Mouse (Mus musculus): ENCODE measurements around the gene Casd1. TPM values are rescaled to one million over a fixed set of nuclear protein-coding genes. Genes with fewer than 3 reads are reported as not detected.
"Not testable (repeated sequence)": the region's sequence is repeated elsewhere in the genome, so short reads cannot be mapped to it uniquely, and the experiment has no call there.

The Casd1 gene
- polyA plus RNA-seq, 1 experiment from 2014 or later: 39.4 TPM

GRCm38 (mm10) chr6:4634804-4635203 is 34.2 kb downstream of the Casd1 start:
- H3K4me3 ChIP-seq (ENCODE audit: low read depth, low read length): no peak overlapping the region
- ATAC-seq (ENCODE audit: low read depth): no peak
- no peaks in the 10 kb centered on the region for H3K4me1 ChIP-seq (ENCODE audit: control insufficient read depth, insufficient read depth, low read length)
- H3K4me2 ChIP-seq (ENCODE audit: low read depth, low read length): no peak overlapping the region
- no peak overlapping the region for H3K9ac ChIP-seq (ENCODE audit: low read depth, low read length)
- H3K9me3 ChIP-seq (ENCODE audit: control insufficient read depth, low read length): no peaks in the 10 kb centered on the region
- no peak overlapping the region for H3K27ac ChIP-seq (replicated peaks; ENCODE audit: low read depth, low read length)
- H3K27me3 ChIP-seq (replicated peaks; ENCODE audit: control insufficient read depth, insufficient read depth, low read length): no peaks in the 10 kb centered on the region
- peaks cover 16% of the 10 kb centered on the region; the same call in 1 of the 2 replicates for H3K36me3 ChIP-seq (ENCODE audit: control insufficient read depth, insufficient read depth, low read length)
- no peak for DNase-seq (ENCODE audit: low spot score)
- WGBS: 75% methylated on average over 1 of the region's 1 CpGs

DNA sequence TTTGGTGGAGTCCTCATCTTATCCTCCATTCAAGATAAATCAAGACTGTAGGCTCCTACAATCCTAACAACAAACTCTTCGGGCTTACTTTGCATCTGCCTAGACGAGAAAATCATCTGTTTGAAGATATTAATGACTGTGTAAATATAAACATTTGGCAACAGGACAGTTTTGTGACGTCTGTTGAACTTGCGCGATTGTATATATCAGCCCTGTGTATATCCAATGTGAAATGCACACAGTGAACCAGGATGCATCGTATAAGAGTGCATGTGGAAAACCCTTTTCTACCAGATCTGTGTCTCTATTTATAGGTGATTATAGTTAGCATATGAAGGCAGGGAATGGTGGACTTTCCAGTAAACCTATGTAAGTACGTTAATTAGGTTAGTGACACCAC is 41.4 kb downstream of the Casd1 start:
- Histone ChIP-seq H3K9ac (ENCODE audit: low read depth, low read length) (no peak overlapping the region), H3K4me1 (ENCODE audit: control insufficient read depth, insufficient read depth, low read length) (no peaks in the 10 kb centered on the region), H3K4me2 (ENCODE audit: low read depth, low read length) (no peak overlapping the region), H3K27ac (replicated peaks; ENCODE audit: low read depth, low read length) (no peak overlapping the region), H3K9me3 (ENCODE audit: control insufficient read depth, low read length) (no peaks in the 10 kb centered on the region), H3K27me3 (replicated peaks; ENCODE audit: control insufficient read depth, insufficient read depth, low read length) (no peaks in the 10 kb centered on the region), H3K36me3 (ENCODE audit: control insufficient read depth, insufficient read depth, low read length) (peaks cover 23% of the 10 kb centered on the region), H3K4me3 (ENCODE audit: low read depth, low read length) (no peak overlapping the region)
- ATAC-seq (ENCODE audit: low read depth) (no peak), DNase-seq (ENCODE audit: low spot score) (no peak)
- WGBS: 88% methylated on average over 7 of the region's 7 CpGs

GRCm38 (mm10) chr6:4647351-4647750 is 46.7 kb downstream of the Casd1 start:
- Histone ChIP-seq H3K4me2 (ENCODE audit: low read depth, low read length) (no peak overlapping the region), H3K27me3 (replicated peaks; ENCODE audit: control insufficient read depth, insufficient read depth, low read length) (no peaks in the 10 kb centered on the region), H3K36me3 (ENCODE audit: control insufficient read depth, insufficient read depth, low read length) (peaks cover 2% of the 10 kb centered on the region), H3K4me1 (ENCODE audit: control insufficient read depth, insufficient read depth, low read length) (no peaks in the 10 kb centered on the region), H3K4me3 (ENCODE audit: low read depth, low read length) (no peak overlapping the region), H3K27ac (replicated peaks; ENCODE audit: low read depth, low read length) (no peak overlapping the region), H3K9me3 (ENCODE audit: control insufficient read depth, low read length) (no peaks in the 10 kb centered on the region), H3K9ac (ENCODE audit: low read depth, low read length) (no peak overlapping the region)
- no peak for ATAC-seq (ENCODE audit: low read depth)
- WGBS: 82% methylated on average over 3 of the region's 3 CpGs
- no peak for DNase-seq (ENCODE audit: low spot score)

GRCm38 (mm10) chr6:4652596-4653134 is 52.0 kb downstream of the Casd1 start:
- Histone ChIP-seq H3K27me3 (replicated peaks; ENCODE audit: control insufficient read depth, insufficient read depth, low read length) (no peaks in the 10 kb centered on the region), H3K9me3 (ENCODE audit: control insufficient read depth, low read length) (peaks cover 6% of the 10 kb centered on the region; the same call in 1 of the 2 replicates), H3K4me3 (ENCODE audit: low read depth, low read length) (no peak overlapping the region), H3K27ac (replicated peaks; ENCODE audit: low read depth, low read length) (no peak overlapping the region), H3K9ac (ENCODE audit: low read depth, low read length) (no peak overlapping the region), H3K4me1 (ENCODE audit: control insufficient read depth, insufficient read depth, low read length) (no peaks in the 10 kb centered on the region), H3K36me3 (ENCODE audit: control insufficient read depth, insufficient read depth, low read length) (no peaks in the 10 kb centered on the region), H3K4me2 (ENCODE audit: low read depth, low read length) (no peak overlapping the region)
- no peak for ATAC-seq (ENCODE audit: low read depth)
- peak; percentile 40 for DNase-seq (ENCODE audit: low spot score)
- WGBS: 70% methylated on average over 8 of the region's 8 CpGs

- H3K27ac ChIP-seq (replicated peaks; ENCODE audit: low read depth, low read length); H3K4me1 ChIP-seq (ENCODE audit: control insufficient read depth, insufficient read depth, low read length); ATAC-seq (ENCODE audit: low read depth); H3K4me3 ChIP-seq (ENCODE audit: low read depth, low read length); DNase-seq (ENCODE audit: low spot score); H3K27me3 ChIP-seq (replicated peaks; ENCODE audit: control insufficient read depth, insufficient read depth, low read length); H3K9ac ChIP-seq (ENCODE audit: low read depth, low read length); H3K9me3 ChIP-seq (ENCODE audit: control insufficient read depth, low read length); H3K4me2 ChIP-seq (ENCODE audit: low read depth, low read length); H3K36me3 ChIP-seq (ENCODE audit: control insufficient read depth, insufficient read depth, low read length): not testable (repeated sequence)
- WGBS: 97% methylated on average over 12 of the region's 12 CpGs
These were observed 53.1 kb downstream of the Casd1 start for GRCm38 (mm10) chr6:4653741-4654140.

GRCm38 (mm10) chr6:4655466-4655865 is 54.8 kb downstream of the Casd1 start:
- H3K4me3 ChIP-seq (ENCODE audit: low read depth, low read length): no peak overlapping the region
- no peaks in the 10 kb centered on the region for H3K27me3 ChIP-seq (replicated peaks; ENCODE audit: control insufficient read depth, insufficient read depth, low read length)
- H3K9me3 ChIP-seq (ENCODE audit: control insufficient read depth, low read length): peaks cover 6% of the 10 kb centered on the region; the same call in 1 of the 2 replicates
- H3K36me3 ChIP-seq (ENCODE audit: control insufficient read depth, insufficient read depth, low read length): no peaks in the 10 kb centered on the region
- no peak for ATAC-seq (ENCODE audit: low read depth)
- H3K9ac ChIP-seq (ENCODE audit: low read depth, low read length): no peak overlapping the region
- H3K27ac ChIP-seq (replicated peaks; ENCODE audit: low read depth, low read length): no peak overlapping the region
- WGBS: 64% methylated on average over 5 of the region's 5 CpGs
- no peaks in the 10 kb centered on the region for H3K4me1 ChIP-seq (ENCODE audit: control insufficient read depth, insufficient read depth, low read length)
- DNase-seq (ENCODE audit: low spot score): peak; percentile 47
- no peak overlapping the region for H3K4me2 ChIP-seq (ENCODE audit: low read depth, low read length)

DNA sequence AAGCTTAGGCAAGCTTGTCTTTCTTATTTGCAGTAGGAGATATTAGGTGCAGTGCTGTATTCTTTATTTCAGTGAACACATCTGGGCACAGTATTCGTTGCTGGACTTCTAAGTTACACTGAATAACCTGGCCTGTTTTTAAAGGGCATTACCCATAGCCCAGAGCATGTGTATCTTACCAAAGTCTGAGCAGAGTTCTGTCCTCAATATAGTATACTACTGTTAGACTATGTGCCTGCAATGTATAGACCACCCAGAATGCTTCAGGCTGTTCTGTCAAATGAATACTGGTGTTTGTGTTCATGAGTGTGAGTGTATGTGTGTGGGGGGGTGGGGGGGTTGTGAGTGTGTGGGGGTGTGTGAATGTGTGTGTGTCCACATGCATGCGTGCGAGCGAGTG is 55.3 kb downstream of the Casd1 start:
- ATAC-seq (ENCODE audit: low read depth): no peak
- Histone ChIP-seq H3K4me1 (ENCODE audit: control insufficient read depth, insufficient read depth, low read length) (no peaks in the 10 kb centered on the region), H3K4me2 (ENCODE audit: low read depth, low read length) (no peak overlapping the region), H3K9me3 (ENCODE audit: control insufficient read depth, low read length) (peaks cover 6% of the 10 kb centered on the region; the same call in 1 of the 2 replicates), H3K4me3 (ENCODE audit: low read depth, low read length) (no peak overlapping the region), H3K36me3 (ENCODE audit: control insufficient read depth, insufficient read depth, low read length) (no peaks in the 10 kb centered on the region), H3K9ac (ENCODE audit: low read depth, low read length) (no peak overlapping the region), H3K27me3 (replicated peaks; ENCODE audit: control insufficient read depth, insufficient read depth, low read length) (no peaks in the 10 kb centered on the region), H3K27ac (replicated peaks; ENCODE audit: low read depth, low read length) (no peak overlapping the region)
- no peak for DNase-seq (ENCODE audit: low spot score)
- WGBS: 79% methylated on average over 4 of the region's 4 CpGs

- no peak overlapping the region for H3K4me2 ChIP-seq (ENCODE audit: low read depth, low read length)
- ATAC-seq (ENCODE audit: low read depth) (no peak), DNase-seq (ENCODE audit: low spot score) (no peak)
- H3K4me1 ChIP-seq (ENCODE audit: control insufficient read depth, insufficient read depth, low read length): no peaks in the 10 kb centered on the region
- no peak overlapping the region for H3K27ac ChIP-seq (replicated peaks; ENCODE audit: low read depth, low read length)
- no peaks in the 10 kb centered on the region for H3K27me3 ChIP-seq (replicated peaks; ENCODE audit: control insufficient read depth, insufficient read depth, low read length)
- no peak overlapping the region for H3K4me3 ChIP-seq (ENCODE audit: low read depth, low read length)
- H3K36me3 ChIP-seq (ENCODE audit: control insufficient read depth, insufficient read depth, low read length): no peaks in the 10 kb centered on the region
- no peaks in the 10 kb centered on the region for H3K9me3 ChIP-seq (ENCODE audit: control insufficient read depth, low read length)
- WGBS: 82% methylated on average over 13 of the region's 13 CpGs
- no peak overlapping the region for H3K9ac ChIP-seq (ENCODE audit: low read depth, low read length)
These were observed 58.2 kb downstream of the Casd1 start for GRCm38 (mm10) chr6:4658861-4659260.

DNA sequence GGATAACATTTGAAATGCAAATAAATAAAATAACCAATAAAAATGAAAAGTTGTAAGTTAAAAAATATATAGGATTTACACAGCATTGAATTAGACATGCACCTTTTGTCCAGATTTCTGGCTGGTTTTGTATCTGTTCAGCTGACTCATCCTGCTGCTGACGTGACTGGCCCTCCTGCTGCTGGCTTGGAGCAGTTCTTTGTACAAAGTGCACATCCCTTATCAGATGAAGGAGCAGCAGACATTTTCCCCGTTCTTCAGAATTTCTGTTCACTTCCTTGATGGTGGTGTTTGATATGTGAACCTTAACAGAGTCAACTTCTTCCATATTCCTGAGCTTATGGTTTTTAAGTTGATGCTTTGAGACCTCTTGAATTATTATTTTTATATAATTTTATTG is 62.9 kb downstream of the Casd1 start:
- H3K27ac ChIP-seq (replicated peaks; ENCODE audit: low read depth, low read length): no peak overlapping the region
- no peaks in the 10 kb centered on the region for H3K4me1 ChIP-seq (ENCODE audit: control insufficient read depth, insufficient read depth, low read length)
- no peaks in the 10 kb centered on the region for H3K36me3 ChIP-seq (ENCODE audit: control insufficient read depth, insufficient read depth, low read length)
- H3K9me3 ChIP-seq (ENCODE audit: control insufficient read depth, low read length): no peaks in the 10 kb centered on the region
- H3K4me2 ChIP-seq (ENCODE audit: low read depth, low read length): no peak overlapping the region
- H3K27me3 ChIP-seq (replicated peaks; ENCODE audit: control insufficient read depth, insufficient read depth, low read length): no peaks in the 10 kb centered on the region
- DNase-seq (ENCODE audit: low spot score): no peak
- 60% methylated on average over 2 of the region's 2 CpGs for whole genome bisulfite sequencing
- no peak for ATAC-seq (ENCODE audit: low read depth)
- H3K4me3 ChIP-seq (ENCODE audit: low read depth, low read length): no peak overlapping the region
- no peak overlapping the region for H3K9ac ChIP-seq (ENCODE audit: low read depth, low read length)
